Mouse (Mus musculus): ENCODE results near the gene Olfr524. TPM values are rescaled to one million over a fixed set of nuclear protein-coding genes. Genes with fewer than 3 reads are reported as not detected.

Gene Olfr524
- not detected in 2 replicates for polyA plus RNA-seq (2014; fragmentation: Nextera tagmentation; extraction: Ambion mirVana)

- no peak within 1 kb of the TSS for H3K27ac ChIP-seq
- ATAC-seq (ENCODE audit: low FRiP score) (no peak), DNase-seq (ENCODE audit: low spot score) (no peak)
- no peak within 1 kb of the TSS for H3K4me2 ChIP-seq (replicated peaks)
- no peaks in the 10 kb centered on the region for H3K4me1 ChIP-seq (replicated peaks; ENCODE audit: control insufficient read depth, insufficient read depth, low read length)
- H3K4me3 ChIP-seq (replicated peaks; ENCODE audit: low read length) = no peak within 1 kb of the TSS
- no peak within 1 kb of the TSS for H3K9ac ChIP-seq
- no peaks in the 10 kb centered on the region for H3K27me3 ChIP-seq (ENCODE audit: control insufficient read depth, insufficient read depth, low read length)
- H3K36me3 ChIP-seq (replicated peaks; ENCODE audit: control insufficient read depth, insufficient read depth) = no peaks in the 10 kb centered on the region
- no peaks in the 10 kb centered on the region for H3K9me3 ChIP-seq (ENCODE audit: control insufficient read depth, low read length)
Measured at GRCm38 (mm10) chr7:140205864-140206263, at the start of gene Olfr524. Gene Olfr524 (minus strand): TSS chr7:140205964.

GRCm38 (mm10) chr7:140253780-140254299 is 48.1 kb upstream of the Olfr524 start:
- no peak overlapping the region for H3K4me2 ChIP-seq (replicated peaks)
- H3K36me3 ChIP-seq (replicated peaks; ENCODE audit: control insufficient read depth, insufficient read depth) = no peaks in the 10 kb centered on the region
- no peaks in the 10 kb centered on the region for H3K4me1 ChIP-seq (replicated peaks; ENCODE audit: control insufficient read depth, insufficient read depth, low read length)
- H3K27me3 ChIP-seq (ENCODE audit: control insufficient read depth, insufficient read depth, low read length) = no peaks in the 10 kb centered on the region
- H3K4me3 ChIP-seq (replicated peaks; ENCODE audit: low read length) = no peak overlapping the region
- DNase-seq (ENCODE audit: low spot score) (no peak), ATAC-seq (ENCODE audit: low FRiP score) (no peak)
- WGBS = 90% methylated on average over 7 of the region's 7 CpGs
- no peak overlapping the region for H3K27ac ChIP-seq
- H3K9me3 ChIP-seq (ENCODE audit: control insufficient read depth, low read length) = no peaks in the 10 kb centered on the region
- no peak overlapping the region for H3K9ac ChIP-seq

GRCm38 (mm10) chr7:140247216-140247615 is 41.5 kb upstream of the Olfr524 start, which contains the start of gene 5830411N06Rik:
Gene 5830411N06Rik (plus strand): TSS chr7:140247284.
- H3K9ac ChIP-seq = no peak within 1 kb of the TSS
- WGBS = 91% methylated on average over 4 of the region's 4 CpGs
- H3K27me3 ChIP-seq (ENCODE audit: control insufficient read depth, insufficient read depth, low read length) = no peaks in the 10 kb centered on the region
- H3K4me1 ChIP-seq (replicated peaks; ENCODE audit: control insufficient read depth, insufficient read depth, low read length) = no peaks in the 10 kb centered on the region
- H3K27ac ChIP-seq = no peak within 1 kb of the TSS
- H3K4me3 ChIP-seq (replicated peaks; ENCODE audit: low read length) = no peak within 1 kb of the TSS
- DNase-seq (ENCODE audit: low spot score) (no peak), ATAC-seq (ENCODE audit: low FRiP score) (no peak)
- no peak within 1 kb of the TSS for H3K4me2 ChIP-seq (replicated peaks)
- no peaks in the 10 kb centered on the region for H3K36me3 ChIP-seq (replicated peaks; ENCODE audit: control insufficient read depth, insufficient read depth)
- H3K9me3 ChIP-seq (ENCODE audit: control insufficient read depth, low read length) = no peaks in the 10 kb centered on the region

GRCm38 (mm10) chr7:140233696-140234095 is 27.9 kb upstream of the Olfr524 start:
- Histone ChIP-seq H3K27me3 (ENCODE audit: control insufficient read depth, insufficient read depth, low read length) (no peaks in the 10 kb centered on the region), H3K27ac (no peak overlapping the region), H3K9me3 (ENCODE audit: control insufficient read depth, low read length) (no peaks in the 10 kb centered on the region), H3K9ac (no peak overlapping the region), H3K4me2 (replicated peaks) (no peak overlapping the region), H3K4me3 (replicated peaks; ENCODE audit: low read length) (no peak overlapping the region), H3K4me1 (replicated peaks; ENCODE audit: control insufficient read depth, insufficient read depth, low read length) (no peaks in the 10 kb centered on the region), H3K36me3 (replicated peaks; ENCODE audit: control insufficient read depth, insufficient read depth) (no peaks in the 10 kb centered on the region)
- WGBS = 92% methylated on average over 3 of the region's 3 CpGs
- ATAC-seq (ENCODE audit: low FRiP score) (no peak), DNase-seq (ENCODE audit: low spot score) (no peak)

GRCm38 (mm10) chr7:140231026-140231425 is 25.3 kb upstream of the Olfr524 start:
- no peak overlapping the region for H3K4me3 ChIP-seq (replicated peaks; ENCODE audit: low read length)
- H3K36me3 ChIP-seq (replicated peaks; ENCODE audit: control insufficient read depth, insufficient read depth) = no peaks in the 10 kb centered on the region
- no peaks in the 10 kb centered on the region for H3K4me1 ChIP-seq (replicated peaks; ENCODE audit: control insufficient read depth, insufficient read depth, low read length)
- ATAC-seq (ENCODE audit: low FRiP score) (no peak), DNase-seq (ENCODE audit: low spot score) (no peak)
- H3K9ac ChIP-seq = no peak overlapping the region
- no peak overlapping the region for H3K4me2 ChIP-seq (replicated peaks)
- WGBS = 53% methylated on average over 2 of the region's 2 CpGs
- H3K27ac ChIP-seq = no peak overlapping the region
- H3K27me3 ChIP-seq (ENCODE audit: control insufficient read depth, insufficient read depth, low read length) = no peaks in the 10 kb centered on the region
- H3K9me3 ChIP-seq (ENCODE audit: control insufficient read depth, low read length) = no peaks in the 10 kb centered on the region

GRCm38 (mm10) chr7:140228476-140228875 is 22.7 kb upstream of the Olfr524 start:
- Histone ChIP-seq H3K36me3 (replicated peaks; ENCODE audit: control insufficient read depth, insufficient read depth) (no peaks in the 10 kb centered on the region), H3K27ac (no peak overlapping the region), H3K4me2 (replicated peaks) (no peak overlapping the region), H3K9ac (no peak overlapping the region), H3K4me1 (replicated peaks; ENCODE audit: control insufficient read depth, insufficient read depth, low read length) (no peaks in the 10 kb centered on the region), H3K27me3 (ENCODE audit: control insufficient read depth, insufficient read depth, low read length) (no peaks in the 10 kb centered on the region), H3K9me3 (ENCODE audit: control insufficient read depth, low read length) (no peaks in the 10 kb centered on the region), H3K4me3 (replicated peaks; ENCODE audit: low read length) (no peak overlapping the region)
- WGBS = 81% methylated on average over 13 of the region's 13 CpGs
- no peak for ATAC-seq (ENCODE audit: low FRiP score)
- no peak for DNase-seq (ENCODE audit: low spot score)

- ATAC-seq (ENCODE audit: low FRiP score) = no peak
- H3K36me3 ChIP-seq (replicated peaks; ENCODE audit: control insufficient read depth, insufficient read depth) = no peaks in the 10 kb centered on the region
- WGBS = 87% methylated on average over 13 of the region's 13 CpGs
Measured at GRCm38 (mm10) chr7:140224209-140224608, 18.4 kb upstream of the Olfr524 start.

GRCm38 (mm10) chr7:140220375-140220774 is 14.6 kb upstream of the Olfr524 start:
- WGBS = 85% methylated on average over 4 of the region's 4 CpGs
- H3K36me3 ChIP-seq (replicated peaks; ENCODE audit: control insufficient read depth, insufficient read depth) = no peaks in the 10 kb centered on the region

More at GRCm38 (mm10) chr7:140224209-140224608, 18.4 kb upstream of the Olfr524 start:
- no peak for DNase-seq (ENCODE audit: low spot score)
- H3K4me2 ChIP-seq (replicated peaks) = no peak overlapping the region
- no peaks in the 10 kb centered on the region for H3K4me1 ChIP-seq (replicated peaks; ENCODE audit: control insufficient read depth, insufficient read depth, low read length)
- no peak overlapping the region for H3K27ac ChIP-seq
- H3K9ac ChIP-seq = no peak overlapping the region
- H3K27me3 ChIP-seq (ENCODE audit: control insufficient read depth, insufficient read depth, low read length) = no peaks in the 10 kb centered on the region
- H3K4me3 ChIP-seq (replicated peaks; ENCODE audit: low read length) = no peak overlapping the region
- H3K9me3 ChIP-seq (ENCODE audit: control insufficient read depth, low read length) = no peaks in the 10 kb centered on the region

GRCm38 (mm10) chr7:140219268-140219667 is 13.5 kb upstream of the Olfr524 start:
- WGBS = 19% methylated on average over 1 of the region's 1 CpGs
- no peak overlapping the region for H3K9ac ChIP-seq

More at GRCm38 (mm10) chr7:140220375-140220774, 14.6 kb upstream of the Olfr524 start:
- Histone ChIP-seq H3K27ac (no peak overlapping the region), H3K4me3 (replicated peaks; ENCODE audit: low read length) (no peak overlapping the region), H3K27me3 (ENCODE audit: control insufficient read depth, insufficient read depth, low read length) (no peaks in the 10 kb centered on the region), H3K9ac (no peak overlapping the region), H3K4me2 (replicated peaks) (no peak overlapping the region), H3K4me1 (replicated peaks; ENCODE audit: control insufficient read depth, insufficient read depth, low read length) (no peaks in the 10 kb centered on the region), H3K9me3 (ENCODE audit: control insufficient read depth, low read length) (no peaks in the 10 kb centered on the region)
- ATAC-seq (ENCODE audit: low FRiP score) = no peak
- no peak for DNase-seq (ENCODE audit: low spot score)

GRCm38 (mm10) chr7:140217967-140218366 is 12.2 kb upstream of the Olfr524 start, which contains the start of gene Cd163l1:
Gene Cd163l1 (plus strand): TSS chr7:140218267.
- H3K9ac ChIP-seq = no peak within 1 kb of the TSS
- H3K27me3 ChIP-seq (ENCODE audit: control insufficient read depth, insufficient read depth, low read length) = no peaks in the 10 kb centered on the region
- no peaks in the 10 kb centered on the region for H3K4me1 ChIP-seq (replicated peaks; ENCODE audit: control insufficient read depth, insufficient read depth, low read length)
- no peaks in the 10 kb centered on the region for H3K9me3 ChIP-seq (ENCODE audit: control insufficient read depth, low read length)
- ATAC-seq (ENCODE audit: low FRiP score) (no peak), DNase-seq (ENCODE audit: low spot score) (no peak)
- H3K27ac ChIP-seq = no peak within 1 kb of the TSS
- WGBS = 98% methylated on average over 2 of the region's 2 CpGs
- H3K4me3 ChIP-seq (replicated peaks; ENCODE audit: low read length) = no peak within 1 kb of the TSS
- H3K4me2 ChIP-seq (replicated peaks) = no peak within 1 kb of the TSS
- H3K36me3 ChIP-seq (replicated peaks; ENCODE audit: control insufficient read depth, insufficient read depth) = no peaks in the 10 kb centered on the region

More at GRCm38 (mm10) chr7:140219268-140219667, 13.5 kb upstream of the Olfr524 start:
- Histone ChIP-seq H3K9me3 (ENCODE audit: control insufficient read depth, low read length) (no peaks in the 10 kb centered on the region), H3K4me3 (replicated peaks; ENCODE audit: low read length) (no peak overlapping the region), H3K36me3 (replicated peaks; ENCODE audit: control insufficient read depth, insufficient read depth) (no peaks in the 10 kb centered on the region), H3K27ac (no peak overlapping the region), H3K4me2 (replicated peaks) (no peak overlapping the region), H3K27me3 (ENCODE audit: control insufficient read depth, insufficient read depth, low read length) (no peaks in the 10 kb centered on the region), H3K4me1 (replicated peaks; ENCODE audit: control insufficient read depth, insufficient read depth, low read length) (no peaks in the 10 kb centered on the region)
- no peak for ATAC-seq (ENCODE audit: low FRiP score)
- DNase-seq (ENCODE audit: low spot score) = no peak
